Mouse (Mus musculus): Measurements from ENCODE around the gene Cdkl4. TPM values are rescaled to one million over a fixed set of nuclear protein-coding genes. Genes with fewer than 3 reads are reported as not detected.

Cdkl4 gene
- polyA plus RNA-seq, 1 experiment from 2014 or later, result 6.3 TPM

DNA sequence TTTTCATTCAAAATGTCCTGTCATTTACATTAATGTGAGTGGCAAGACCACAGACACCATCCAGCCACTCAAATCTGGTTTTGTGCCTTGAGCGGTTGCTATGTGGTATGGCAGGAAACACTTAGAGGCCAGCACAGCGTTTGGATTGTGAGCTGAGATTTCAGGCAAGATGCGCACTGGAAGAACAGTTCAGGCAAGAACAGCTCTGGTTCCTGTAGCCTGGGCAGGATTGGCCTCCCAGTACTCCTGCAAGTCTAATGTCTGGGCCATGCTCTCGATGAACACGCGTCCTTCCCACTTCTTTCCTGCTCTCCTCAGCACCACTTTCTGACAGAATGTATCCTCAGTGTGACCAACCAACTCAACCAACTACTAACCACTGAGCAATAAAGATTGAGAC lies 5.4 kb upstream of the Cdkl4 start:
- ATAC-seq, result no peak
- Histone ChIP-seq H3K4me3 (ENCODE audit: low read depth, low read length) (no peak overlapping the region), H3K4me2 (ENCODE audit: low read length) (no peak overlapping the region), H3K9ac (ENCODE audit: low read depth, low read length) (no peak overlapping the region), H3K27ac (ENCODE audit: low read length) (no peak overlapping the region), H3K27me3 (ENCODE audit: control insufficient read depth, insufficient read depth, low read depth, low read length) (no peaks in the 10 kb centered on the region), H3K9me3 (replicated peaks; ENCODE audit: control insufficient read depth, low read length, poor library complexity, severe bottlenecking) (no peaks in the 10 kb centered on the region), H3K36me3 (ENCODE audit: control insufficient read depth, insufficient read depth, low read length) (peaks cover 14% of the 10 kb centered on the region), H3K4me1 (ENCODE audit: control insufficient read depth, insufficient read depth, low read length) (no peaks in the 10 kb centered on the region; the same call in 1 of the 2 replicates)
- WGBS, result 97% methylated on average over 6 of the region's 6 CpGs

DNA sequence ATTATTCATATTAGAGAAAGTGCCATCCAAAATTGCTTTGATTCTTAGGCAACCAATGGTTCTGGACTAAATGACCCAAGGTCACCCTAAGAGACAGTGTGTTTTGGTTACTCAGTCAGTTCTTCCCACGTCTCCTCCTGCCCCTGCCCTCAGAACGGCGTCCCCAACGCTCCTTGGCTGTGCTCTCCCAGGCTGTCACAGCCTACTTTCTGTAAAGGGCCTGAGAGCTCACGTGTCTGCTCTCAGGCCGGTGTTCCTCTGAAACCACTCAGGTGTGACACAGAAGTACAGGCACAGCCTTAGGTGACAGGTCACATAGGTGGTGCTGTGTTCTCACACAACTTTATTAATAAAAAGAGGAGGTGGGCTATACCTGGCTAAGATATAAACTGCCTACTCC lies 2.3 kb upstream of the Cdkl4 start:
- H3K4me1 ChIP-seq (ENCODE audit: control insufficient read depth, insufficient read depth, low read length), result peaks cover 7% of the 10 kb centered on the region
- 82% methylated on average over 6 of the region's 6 CpGs for WGBS
- ATAC-seq, result no peak
- no peaks in the 10 kb centered on the region for H3K9me3 ChIP-seq (replicated peaks; ENCODE audit: control insufficient read depth, low read length, poor library complexity, severe bottlenecking)
- H3K4me3 ChIP-seq (ENCODE audit: low read depth, low read length), result no peak overlapping the region
- no peak overlapping the region for H3K27ac ChIP-seq (ENCODE audit: low read length)
- H3K36me3 ChIP-seq (ENCODE audit: control insufficient read depth, insufficient read depth, low read length), result peaks cover 14% of the 10 kb centered on the region
- H3K9ac ChIP-seq (ENCODE audit: low read depth, low read length), result no peak overlapping the region
- H3K4me2 ChIP-seq (ENCODE audit: low read length), result no peak overlapping the region
- H3K27me3 ChIP-seq (ENCODE audit: control insufficient read depth, insufficient read depth, low read depth, low read length), result no peaks in the 10 kb centered on the region

DNA sequence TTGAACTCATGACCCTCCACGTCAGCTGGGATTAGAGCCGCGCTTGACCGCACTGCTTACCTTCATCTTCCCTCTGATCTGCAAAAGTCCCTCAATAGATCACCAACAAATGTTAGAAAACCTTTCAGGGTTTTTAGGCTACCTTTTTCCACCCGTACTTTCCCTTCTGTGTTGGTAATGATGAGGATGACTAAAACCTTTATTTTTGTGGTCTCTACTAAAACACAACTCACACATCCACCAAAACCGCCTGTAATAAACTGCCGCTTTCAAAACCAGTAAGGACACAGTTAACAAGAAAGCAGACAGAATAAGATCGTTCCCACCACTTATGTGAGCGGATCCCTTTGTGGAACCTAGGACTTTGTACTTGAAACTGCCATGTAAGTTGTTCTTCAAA lies 1.5 kb upstream of the Cdkl4 start:
- Histone ChIP-seq H3K4me1 (ENCODE audit: control insufficient read depth, insufficient read depth, low read length) (peaks cover 7% of the 10 kb centered on the region), H3K27me3 (ENCODE audit: control insufficient read depth, insufficient read depth, low read depth, low read length) (no peaks in the 10 kb centered on the region), H3K27ac (ENCODE audit: low read length) (no peak overlapping the region), H3K4me3 (ENCODE audit: low read depth, low read length) (no peak overlapping the region), H3K9me3 (replicated peaks; ENCODE audit: control insufficient read depth, low read length, poor library complexity, severe bottlenecking) (no peaks in the 10 kb centered on the region), H3K36me3 (ENCODE audit: control insufficient read depth, insufficient read depth, low read length) (peaks cover 11% of the 10 kb centered on the region), H3K4me2 (ENCODE audit: low read length) (no peak overlapping the region), H3K9ac (ENCODE audit: low read depth, low read length) (no peak overlapping the region)
- ATAC-seq, result no peak
- WGBS, result 89% methylated on average over 9 of the region's 9 CpGs

DNA sequence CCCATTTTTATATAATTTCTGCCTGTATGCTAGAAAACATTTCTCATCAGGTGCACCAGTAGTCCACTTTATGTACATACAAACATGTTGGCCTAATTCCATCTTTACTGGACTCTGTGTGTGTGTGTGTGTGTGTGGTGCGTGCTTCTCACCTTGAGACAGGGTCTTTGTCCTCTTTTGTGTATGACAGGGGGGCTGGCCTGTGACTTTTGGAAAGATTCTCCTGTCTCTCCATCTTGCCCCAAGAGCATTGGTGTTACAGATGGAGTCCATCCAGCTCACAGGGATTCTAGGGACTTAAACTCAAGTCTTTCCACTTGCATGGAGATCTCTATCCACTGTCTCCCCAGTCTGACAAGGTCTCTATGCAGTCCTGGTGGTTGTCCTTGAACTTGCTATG lies 428 bp upstream of the Cdkl4 start:
- ATAC-seq, result no peak
- Histone ChIP-seq H3K9me3 (replicated peaks; ENCODE audit: control insufficient read depth, low read length, poor library complexity, severe bottlenecking) (no peaks in the 10 kb centered on the region), H3K27ac (ENCODE audit: low read length) (peak overlapping the region; percentile 54; the same call in 1 of the 2 replicates), H3K36me3 (ENCODE audit: control insufficient read depth, insufficient read depth, low read length) (peaks cover 4% of the 10 kb centered on the region), H3K4me2 (ENCODE audit: low read length) (no peak overlapping the region; the same call in 1 of the 2 replicates), H3K9ac (ENCODE audit: low read depth, low read length) (no peak overlapping the region), H3K4me1 (ENCODE audit: control insufficient read depth, insufficient read depth, low read length) (peaks cover 7% of the 10 kb centered on the region), H3K4me3 (ENCODE audit: low read depth, low read length) (no peak overlapping the region), H3K27me3 (ENCODE audit: control insufficient read depth, insufficient read depth, low read depth, low read length) (no peaks in the 10 kb centered on the region)
- WGBS, result 100% methylated on average over 1 of the region's 1 CpGs

DNA sequence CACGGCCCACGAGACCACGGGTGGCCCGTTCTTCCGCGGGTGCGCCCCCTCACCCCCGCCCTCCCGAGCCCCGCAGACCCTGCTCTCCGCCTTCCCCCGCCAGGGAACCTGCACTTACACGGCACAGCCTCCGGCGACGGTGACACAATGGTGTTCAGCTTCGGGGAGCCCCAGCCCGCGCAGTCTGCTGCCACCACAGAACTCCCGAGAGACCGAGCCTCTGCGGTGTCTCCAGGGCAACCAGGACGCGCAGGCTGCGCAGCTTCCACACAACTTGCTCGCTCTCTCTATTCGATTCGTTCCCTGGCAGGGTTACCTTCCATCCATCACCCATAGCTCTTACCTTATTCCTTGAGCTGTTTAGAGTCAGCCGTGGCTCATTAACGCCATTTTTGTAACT lies 399 bp downstream of the Cdkl4 start:
- peak; percentile 96 for ATAC-seq
- H3K4me1 ChIP-seq (ENCODE audit: control insufficient read depth, insufficient read depth, low read length), result peaks cover 7% of the 10 kb centered on the region
- H3K4me3 ChIP-seq (ENCODE audit: low read depth, low read length), result peak overlapping the region; percentile 53
- 2% methylated on average over 29 of the region's 30 CpGs for WGBS
- peaks cover 3% of the 10 kb centered on the region; the same call in 1 of the 2 replicates for H3K36me3 ChIP-seq (ENCODE audit: control insufficient read depth, insufficient read depth, low read length)
- H3K9me3 ChIP-seq (replicated peaks; ENCODE audit: control insufficient read depth, low read length, poor library complexity, severe bottlenecking), result no peaks in the 10 kb centered on the region
- no peaks in the 10 kb centered on the region for H3K27me3 ChIP-seq (ENCODE audit: control insufficient read depth, insufficient read depth, low read depth, low read length)
- H3K27ac ChIP-seq (ENCODE audit: low read length), result peak overlapping the region; percentile 54
- H3K4me2 ChIP-seq (ENCODE audit: low read length), result peak overlapping the region; percentile 94
- H3K9ac ChIP-seq (ENCODE audit: low read depth, low read length), result peak overlapping the region; percentile 74

DNA sequence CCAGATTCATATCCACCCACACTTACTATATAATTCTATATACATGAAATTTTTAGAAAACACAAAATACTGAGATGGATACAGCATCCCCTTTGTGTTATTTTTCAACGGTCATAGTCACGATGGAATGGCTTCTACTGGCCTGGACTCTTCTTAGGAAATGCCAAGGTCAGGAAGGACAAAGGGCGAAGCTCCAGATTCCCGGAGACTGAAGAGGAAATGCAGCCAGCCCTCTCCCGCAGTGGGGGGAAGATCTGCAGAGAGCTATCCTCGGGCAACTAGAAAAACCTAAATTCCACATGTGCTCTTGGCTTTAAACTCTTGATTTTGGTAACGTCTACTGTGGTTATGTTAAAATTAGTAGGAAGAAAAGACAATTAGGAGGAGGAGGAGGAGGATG lies 2.6 kb downstream of the Cdkl4 start:
- 77% methylated on average over 7 of the region's 7 CpGs for WGBS
- Histone ChIP-seq H3K4me3 (ENCODE audit: low read depth, low read length) (no peak overlapping the region), H3K9ac (ENCODE audit: low read depth, low read length) (no peak overlapping the region), H3K27ac (ENCODE audit: low read length) (no peak overlapping the region), H3K9me3 (replicated peaks; ENCODE audit: control insufficient read depth, low read length, poor library complexity, severe bottlenecking) (no peaks in the 10 kb centered on the region), H3K4me2 (ENCODE audit: low read length) (no peak overlapping the region), H3K36me3 (ENCODE audit: control insufficient read depth, insufficient read depth, low read length) (no peaks in the 10 kb centered on the region), H3K27me3 (ENCODE audit: control insufficient read depth, insufficient read depth, low read depth, low read length) (no peaks in the 10 kb centered on the region), H3K4me1 (ENCODE audit: control insufficient read depth, insufficient read depth, low read length) (peaks cover 7% of the 10 kb centered on the region)
- no peak for ATAC-seq

DNA sequence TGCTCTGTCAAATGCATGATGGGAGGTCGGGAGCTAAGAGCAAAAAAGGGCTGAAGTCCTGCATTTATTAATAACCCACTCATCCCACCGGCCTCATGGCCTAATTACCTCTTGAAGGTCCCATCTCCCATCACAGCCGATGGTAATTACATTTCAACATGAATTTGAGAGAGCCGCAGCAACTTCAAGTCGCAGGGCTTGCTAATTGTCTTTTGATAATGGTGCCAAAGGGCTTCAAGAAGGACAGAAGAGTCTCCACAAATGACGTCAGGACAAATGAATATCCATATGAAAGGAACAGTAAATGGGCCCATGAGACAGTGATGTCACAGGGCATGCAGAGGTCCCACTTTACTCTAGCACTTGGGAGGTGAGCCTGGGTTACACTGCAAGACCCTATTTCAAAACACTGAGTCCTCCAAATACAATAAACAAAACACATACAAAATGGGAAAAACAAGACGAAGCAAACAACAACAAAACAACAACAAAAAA lies 3.1 kb downstream of the Cdkl4 start:
- 50% methylated on average over 7 of the region's 7 CpGs for WGBS
- no peak for ATAC-seq
- Histone ChIP-seq H3K27me3 (ENCODE audit: control insufficient read depth, insufficient read depth, low read depth, low read length) (no peaks in the 10 kb centered on the region), H3K4me1 (ENCODE audit: control insufficient read depth, insufficient read depth, low read length) (peaks cover 7% of the 10 kb centered on the region), H3K4me3 (ENCODE audit: low read depth, low read length) (no peak overlapping the region), H3K4me2 (ENCODE audit: low read length) (no peak overlapping the region), H3K27ac (ENCODE audit: low read length) (no peak overlapping the region), H3K36me3 (ENCODE audit: control insufficient read depth, insufficient read depth, low read length) (no peaks in the 10 kb centered on the region), H3K9ac (ENCODE audit: low read depth, low read length) (no peak overlapping the region), H3K9me3 (replicated peaks; ENCODE audit: control insufficient read depth, low read length, poor library complexity, severe bottlenecking) (no peaks in the 10 kb centered on the region)

DNA sequence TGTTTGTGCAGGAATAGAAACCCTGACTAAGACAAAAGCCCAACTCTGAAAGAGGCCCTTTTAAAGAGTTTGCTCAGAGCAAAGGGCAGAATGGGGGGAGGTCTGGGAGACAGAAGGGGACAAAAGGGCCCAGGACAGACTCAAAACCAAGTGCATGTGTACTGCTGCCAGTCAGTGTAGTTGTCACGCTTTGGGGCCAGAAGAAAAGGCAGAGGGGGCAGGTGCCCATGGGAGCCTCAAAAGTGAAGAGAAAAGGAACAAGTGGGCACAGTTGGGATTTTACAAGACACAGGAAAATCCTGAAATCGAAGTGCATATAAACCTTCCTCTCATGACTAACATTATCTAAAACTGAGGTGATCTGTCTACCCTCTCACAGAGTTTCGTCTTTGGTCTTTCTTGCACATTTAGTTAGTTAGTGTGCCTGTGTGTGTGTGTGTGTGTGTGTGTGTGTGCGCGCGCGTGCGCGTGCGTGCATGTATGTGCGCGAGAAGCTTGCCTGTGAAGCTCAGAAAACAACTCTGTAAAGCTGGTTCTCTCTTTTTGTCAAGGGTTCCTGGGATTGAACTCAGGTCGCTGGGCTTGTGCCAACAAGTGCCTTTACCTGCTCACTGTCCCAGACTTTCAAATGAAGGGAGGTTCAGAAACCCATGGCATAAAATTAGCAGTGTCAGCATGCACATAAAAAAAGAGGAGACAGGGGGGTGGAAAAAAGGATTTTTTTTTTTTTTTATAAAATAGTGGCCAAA lies 5.3 kb downstream of the Cdkl4 start:
- H3K4me2 ChIP-seq (ENCODE audit: low read length), result no peak overlapping the region
- WGBS, result 93% methylated on average over 13 of the region's 13 CpGs
- H3K9ac ChIP-seq (ENCODE audit: low read depth, low read length), result no peak overlapping the region
- H3K4me3 ChIP-seq (ENCODE audit: low read depth, low read length), result no peak overlapping the region
- H3K27ac ChIP-seq (ENCODE audit: low read length), result no peak overlapping the region
- ATAC-seq, result no peak
- peaks cover under 1% of the 10 kb centered on the region for H3K4me1 ChIP-seq (ENCODE audit: control insufficient read depth, insufficient read depth, low read length)
- no peaks in the 10 kb centered on the region for H3K36me3 ChIP-seq (ENCODE audit: control insufficient read depth, insufficient read depth, low read length)
- no peaks in the 10 kb centered on the region for H3K27me3 ChIP-seq (ENCODE audit: control insufficient read depth, insufficient read depth, low read depth, low read length)
- no peaks in the 10 kb centered on the region for H3K9me3 ChIP-seq (replicated peaks; ENCODE audit: control insufficient read depth, low read length, poor library complexity, severe bottlenecking)

DNA sequence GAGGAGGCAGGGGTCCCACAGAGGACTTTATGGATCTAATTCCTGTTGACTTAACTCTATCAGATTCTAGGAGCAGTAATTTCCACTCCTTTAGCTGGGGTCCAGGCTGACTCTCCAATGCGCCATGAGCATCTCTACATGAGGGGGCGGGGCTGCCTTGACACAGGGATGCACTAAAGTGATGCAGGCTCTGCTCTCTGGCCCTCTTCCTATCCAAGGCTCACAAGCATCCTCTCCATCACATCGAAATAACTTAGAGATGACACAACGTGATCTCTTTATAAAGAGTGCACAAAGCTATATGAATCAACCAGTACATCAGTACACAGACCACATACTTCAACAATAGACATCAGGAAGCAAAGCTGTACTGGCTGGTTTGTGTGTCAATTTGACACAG lies 6.2 kb downstream of the Cdkl4 start:
- no peak overlapping the region for H3K4me2 ChIP-seq (ENCODE audit: low read length)
- H3K36me3 ChIP-seq (ENCODE audit: control insufficient read depth, insufficient read depth, low read length), result no peaks in the 10 kb centered on the region
- H3K9me3 ChIP-seq (replicated peaks; ENCODE audit: control insufficient read depth, low read length, poor library complexity, severe bottlenecking), result no peaks in the 10 kb centered on the region
- H3K27ac ChIP-seq (ENCODE audit: low read length), result no peak overlapping the region
- no peak overlapping the region for H3K4me3 ChIP-seq (ENCODE audit: low read depth, low read length)
- no peak for ATAC-seq
- WGBS, result 94% methylated on average over 4 of the region's 4 CpGs
- no peaks in the 10 kb centered on the region for H3K27me3 ChIP-seq (ENCODE audit: control insufficient read depth, insufficient read depth, low read depth, low read length)
- no peak overlapping the region for H3K9ac ChIP-seq (ENCODE audit: low read depth, low read length)
- H3K4me1 ChIP-seq (ENCODE audit: control insufficient read depth, insufficient read depth, low read length), result no peaks in the 10 kb centered on the region

All from midbrain, embryonic 16.5 days (tissue).